ENCODE assay signal across 19 mouse cellular contexts in genomic region chr1:51125671-51126424, GRCm38 (mm10).
A peak's percentile ranks its signal among the peaks of the same experiment; 100 is the strongest.
DNase-seq lines count a peak whose midpoint lies in the region; ATAC-seq lines count a peak whose summit lies in the region.
"Had no signal": no experiment of that assay in that cellular context is flagged by ENCODE, and none has a peak within 500 bp of the region (broad histone marks: within the 10 kb centered on the region; RNA-seq: fewer than 3 reads in every experiment).

No protein-coding gene starts in this region.

- H3K9me3 ChIP-seq in neural tube, embryonic 11.5 days (ENCODE audit: control insufficient read depth, low read length): no peaks in the 10 kb centered on the region
- no peaks in the 10 kb centered on the region for H3K9me3 ChIP-seq in hindbrain, embryonic 16.5 days (ENCODE audit: control insufficient read depth, low read length)
- H3K9me3 ChIP-seq: embryonic facial prominence, embryonic 13.5 days; intestine, embryonic 15.5 days; liver, embryonic 12.5 days; midbrain, embryonic 12.5 days had no signal

- peak; percentile 12 for DNase-seq in embryo, embryonic 11 days
- DNase-seq in embryo, embryonic 9.5 days (ENCODE audit: extremely low spot score): no peak
- DNase-seq in neural tube, embryonic 11.5 days (ENCODE audit: low spot score): peak; percentile 13
- no peak for DNase-seq in neural tube, embryonic 10.5 days (ENCODE audit: extremely low spot score, low spot score)
- no peak for DNase-seq in gastrocnemius, postnatal 14 days
- DNase-seq in frontal cortex, postnatal 10 days (ENCODE audit: low spot score in 2 of 2): no peak
- DNase-seq in thymus, postnatal 10 days (ENCODE audit: low spot score in 2 of 2): no peak
- DNase-seq: adrenal gland, postnatal 25 days; cerebellum, postnatal 14 days; heart, adult 2 months; heart, postnatal 10 days; kidney, postnatal 10 days; lung, postnatal 14 days; thymus, adult 2 months had no signal

- WGBS in neural tube, embryonic 11.5 days: 69% methylated on average over 10 of the region's 10 CpGs
- WGBS in hindbrain, embryonic 16.5 days: 46% methylated on average over 10 of the region's 10 CpGs

- H3K36me3 ChIP-seq in neural tube, embryonic 11.5 days (ENCODE audit: control insufficient read depth, insufficient read depth, low read length): no peaks in the 10 kb centered on the region
- no peaks in the 10 kb centered on the region for H3K36me3 ChIP-seq in hindbrain, embryonic 16.5 days (ENCODE audit: control insufficient read depth, insufficient read depth, low read length)
- H3K36me3 ChIP-seq: embryonic facial prominence, embryonic 13.5 days; intestine, embryonic 15.5 days; liver, embryonic 12.5 days; midbrain, embryonic 12.5 days had no signal

- H3K27me3 ChIP-seq in neural tube, embryonic 11.5 days (ENCODE audit: control insufficient read depth, insufficient read depth, low read length): no peaks in the 10 kb centered on the region
- no peaks in the 10 kb centered on the region for H3K27me3 ChIP-seq in hindbrain, embryonic 16.5 days (replicated peaks; ENCODE audit: control insufficient read depth, insufficient read depth, low read length)
- H3K27me3 ChIP-seq: embryonic facial prominence, embryonic 13.5 days; intestine, embryonic 15.5 days; liver, embryonic 12.5 days; midbrain, embryonic 12.5 days had no signal

- H3K4me1 ChIP-seq in neural tube, embryonic 11.5 days (ENCODE audit: control insufficient read depth, insufficient read depth, low read length): no peaks in the 10 kb centered on the region; the same call in 1 of the 2 replicates
- H3K4me1 ChIP-seq in hindbrain, embryonic 16.5 days (ENCODE audit: control insufficient read depth, insufficient read depth, low read depth, low read length): peaks cover 4% of the 10 kb centered on the region
- H3K4me1 ChIP-seq: embryonic facial prominence, embryonic 13.5 days; intestine, embryonic 15.5 days; liver, embryonic 12.5 days had no signal

- intact Hi-C loops in gastrocnemius, postnatal 14 days (cut with DNase I; ENCODE audit: low total_unique reads): no loop called here

- no peak overlapping the region for H3K27ac ChIP-seq in neural tube, embryonic 11.5 days (ENCODE audit: low read depth, low read length)
- no peak overlapping the region for H3K27ac ChIP-seq in hindbrain, embryonic 16.5 days (ENCODE audit: low read depth, low read length)
- H3K27ac ChIP-seq: embryonic facial prominence, embryonic 13.5 days; heart, adult 2 months; intestine, embryonic 15.5 days; liver, embryonic 12.5 days; midbrain, embryonic 12.5 days had no signal

- no peak for ATAC-seq in neural tube, embryonic 11.5 days (ENCODE audit: insufficient read depth, low FRiP score, low TSS enrichment)
- peak; percentile 54 for ATAC-seq in hindbrain, embryonic 16.5 days
- ATAC-seq: intestine, embryonic 15.5 days; liver, embryonic 12.5 days had no signal

- no peak overlapping the region for H3K4me2 ChIP-seq in neural tube, embryonic 11.5 days (ENCODE audit: low read depth)
- no peak overlapping the region for H3K4me2 ChIP-seq in hindbrain, embryonic 16.5 days (ENCODE audit: low read length)
- H3K4me2 ChIP-seq: embryonic facial prominence, embryonic 13.5 days; intestine, embryonic 15.5 days; liver, embryonic 12.5 days; midbrain, embryonic 12.5 days had no signal

- H3K4me3 ChIP-seq in neural tube, embryonic 11.5 days (ENCODE audit: low read depth, low read length): no peak overlapping the region
- no peak overlapping the region for H3K4me3 ChIP-seq in hindbrain, embryonic 16.5 days (ENCODE audit: low read length)
- H3K4me3 ChIP-seq: embryonic facial prominence, embryonic 13.5 days; heart, adult 2 months; intestine, embryonic 15.5 days; liver, embryonic 12.5 days; midbrain, embryonic 12.5 days had no signal

- no peak overlapping the region for H3K9ac ChIP-seq in neural tube, embryonic 11.5 days (ENCODE audit: low read length)
- no peak overlapping the region for H3K9ac ChIP-seq in hindbrain, embryonic 16.5 days (ENCODE audit: low read depth, low read length)
- H3K9ac ChIP-seq: embryonic facial prominence, embryonic 13.5 days; intestine, embryonic 15.5 days; liver, embryonic 12.5 days; midbrain, embryonic 12.5 days had no signal

Comparison
In these comparisons a context has a peak if more than half of its experiments do, and no peak if none do; other contexts are left out.
1. DNase-seq: peak in embryo, embryonic 11 days (single experiment) and neural tube, embryonic 11.5 days (single experiment); none in embryo, embryonic 9.5 days (single experiment), neural tube, embryonic 10.5 days (single experiment), gastrocnemius, postnatal 14 days (single experiment), frontal cortex, postnatal 10 days (0 of 2) and thymus, postnatal 10 days (0 of 2).